Mouse (Mus musculus) yolk sac, embryonic 10.5 days (tissue): Measurements from ENCODE around the gene Dnal4.
A peak's percentile ranks its signal among the peaks of the same experiment; 100 is the strongest.

Source experiments
- DNase-seq: peaks from one replicate; pipeline ENCODE4 v3.0.0-alpha.2; 2017; ENCODE audit warnings: low spot score

Gene Dnal4

DNA sequence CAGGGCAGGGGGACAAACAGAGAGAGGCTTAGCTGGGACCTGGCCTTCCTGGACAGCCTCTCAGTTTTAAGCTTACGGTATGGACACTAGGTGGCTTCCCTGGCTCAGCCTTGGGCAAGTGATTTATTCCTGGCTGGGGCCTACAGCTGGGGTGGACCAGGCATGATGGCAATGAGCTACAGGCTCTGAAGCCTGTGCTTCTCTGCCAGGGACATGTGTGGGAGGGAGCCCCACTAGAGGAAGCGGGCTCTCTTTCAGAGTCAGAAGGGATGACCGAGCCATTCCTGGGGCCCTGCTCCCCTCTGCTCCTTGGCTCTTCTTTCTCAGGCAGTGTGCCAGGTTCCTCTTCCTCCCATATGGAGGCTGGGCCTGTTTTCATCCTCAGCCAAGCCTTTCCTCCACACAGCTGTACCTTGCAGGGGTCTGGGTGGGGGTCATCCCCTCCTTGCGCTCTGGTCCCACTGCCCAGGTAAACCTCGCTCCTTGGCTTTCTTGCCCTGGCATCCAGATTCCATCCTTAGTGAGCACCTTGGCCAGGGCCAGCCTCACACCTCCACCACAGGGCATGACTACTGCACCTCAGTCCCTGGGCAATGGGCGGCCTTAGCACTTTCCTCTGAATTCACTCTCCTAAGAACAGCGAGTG lies 13.9 kb downstream of the Dnal4 start:
- no peak for DNase-seq

DNA sequence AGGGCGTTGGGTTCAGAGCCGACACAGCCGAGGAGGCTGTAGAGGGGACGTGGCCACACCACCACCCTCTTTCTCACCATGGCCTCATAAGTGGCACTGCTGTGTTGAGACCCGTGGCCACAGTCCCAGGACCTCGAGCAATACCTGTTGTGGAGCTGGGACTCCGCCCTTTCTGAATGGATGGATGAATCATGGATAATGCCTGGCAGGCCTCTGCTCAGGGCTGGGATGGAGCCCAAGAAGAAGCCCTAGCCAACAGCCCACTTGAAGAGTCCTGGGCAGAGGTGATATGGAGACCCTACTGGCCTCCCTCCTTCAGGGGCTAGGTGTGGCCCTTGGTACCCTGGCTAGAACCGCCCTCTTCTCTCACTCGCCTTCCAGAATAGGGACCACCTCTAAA lies 14.6 kb downstream of the Dnal4 start:
- no peak for DNase-seq

DNA sequence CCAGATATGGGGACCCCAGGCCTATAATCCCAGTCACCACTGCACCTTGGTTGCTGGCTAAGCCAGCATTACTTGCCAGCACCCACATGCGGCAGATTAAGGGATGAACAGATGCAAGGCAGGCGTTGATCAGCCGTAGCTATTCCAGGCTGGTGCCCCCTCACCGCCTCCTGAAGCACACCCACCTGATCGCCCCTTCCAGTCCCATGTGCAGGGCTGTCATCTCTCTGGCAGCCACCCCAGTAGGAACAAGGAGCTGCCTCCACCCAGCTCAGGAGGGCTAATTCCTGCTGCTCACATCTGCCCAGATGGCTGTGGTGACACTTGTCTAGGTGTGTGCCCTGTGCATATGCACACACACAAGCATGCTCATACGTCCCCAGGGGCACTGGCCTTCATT lies 16.7 kb downstream of the Dnal4 start:
- DNase-seq = no peak

DNA sequence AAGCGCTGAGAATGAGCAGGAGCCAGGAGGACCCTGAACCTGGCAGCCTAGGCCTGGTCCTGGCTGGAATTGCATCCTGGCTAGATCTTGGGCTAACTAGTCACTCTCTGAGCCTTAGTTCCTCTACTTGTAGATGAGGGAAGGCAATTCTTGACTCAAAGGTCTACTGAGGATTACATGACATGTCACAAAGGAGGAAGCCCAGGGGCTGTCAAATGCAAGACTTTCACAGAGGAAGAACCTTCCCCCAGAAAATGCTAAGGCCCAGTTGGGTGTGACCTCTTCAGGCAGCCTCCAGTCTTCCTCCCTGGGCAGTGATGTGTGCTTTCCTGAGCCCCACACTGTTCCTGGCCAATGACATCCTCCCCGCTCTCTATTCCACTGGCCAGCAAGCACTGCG lies 20.5 kb downstream of the Dnal4 start:
- DNase-seq = no peak

DNA sequence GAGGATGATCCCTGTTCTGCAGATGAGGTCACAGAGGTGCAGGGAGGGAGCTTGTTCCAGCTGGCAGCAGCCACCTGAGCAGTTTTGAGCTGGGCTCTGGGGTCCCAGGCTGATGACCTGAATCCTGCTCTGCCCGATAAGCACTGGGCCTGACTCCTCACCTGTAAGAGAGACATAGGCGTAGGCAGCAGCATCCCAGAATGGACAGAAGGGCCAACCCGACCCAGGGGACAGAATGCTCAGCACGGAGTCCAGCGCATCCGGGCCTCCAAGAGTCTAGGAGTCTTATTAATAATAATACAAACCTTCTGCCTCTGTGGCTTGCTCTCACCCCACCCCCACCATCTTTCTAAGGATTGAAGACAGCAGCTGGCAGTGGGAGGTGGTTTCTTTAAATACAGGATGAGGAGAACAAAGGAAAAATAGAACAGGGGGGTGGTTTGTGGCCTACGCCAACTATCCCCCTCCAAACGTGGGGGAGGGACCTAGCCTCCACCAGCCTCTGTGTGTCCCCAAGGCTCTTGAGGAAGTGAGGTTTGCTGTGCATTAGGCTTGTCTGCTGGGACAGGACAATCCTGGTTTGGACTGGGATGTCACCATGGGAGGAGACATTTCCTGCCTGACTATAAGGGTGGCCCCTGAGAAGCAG lies 21.5 kb downstream of the Dnal4 start:
- DNase-seq = no peak

DNA sequence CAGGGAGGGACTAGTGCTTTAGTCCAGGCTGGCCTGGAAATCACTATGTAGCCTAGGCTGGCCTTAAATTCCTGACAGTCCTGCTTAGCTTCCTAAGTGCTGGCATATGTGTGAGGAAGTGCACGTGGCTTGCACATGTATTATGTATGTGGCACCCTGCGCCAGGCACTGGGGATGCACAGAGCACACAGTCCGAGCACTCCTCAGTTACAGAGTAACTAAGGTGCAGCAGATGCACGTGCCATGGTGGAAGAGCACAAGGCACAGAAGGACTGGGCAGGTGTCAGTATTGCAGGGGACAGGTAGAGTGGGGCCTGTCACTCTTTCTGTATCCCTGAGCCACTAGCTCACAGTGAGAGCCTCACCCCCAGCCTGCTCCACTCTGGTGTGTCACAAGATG lies 22.5 kb downstream of the Dnal4 start:
- DNase-seq = no peak

DNA sequence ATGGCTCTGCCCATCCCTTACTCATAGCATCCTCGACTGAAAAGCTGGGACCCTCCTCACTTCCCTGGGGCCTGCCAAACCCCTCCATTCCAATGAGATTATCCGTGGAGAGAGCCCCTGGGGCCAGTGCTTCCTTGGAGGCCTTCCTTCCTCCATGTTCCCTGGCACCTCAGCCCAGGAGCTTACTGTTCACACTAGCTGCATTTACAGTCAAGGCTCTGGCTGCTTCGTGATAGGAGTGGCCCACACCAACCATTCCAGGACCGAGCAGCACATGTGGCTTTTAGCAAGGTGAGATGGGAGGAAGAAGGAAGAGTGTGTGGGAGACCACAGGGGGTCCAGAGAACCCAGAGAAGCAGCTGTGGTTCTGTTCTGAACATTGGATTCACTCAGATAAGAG lies 23.8 kb downstream of the Dnal4 start:
- no peak for DNase-seq

DNA sequence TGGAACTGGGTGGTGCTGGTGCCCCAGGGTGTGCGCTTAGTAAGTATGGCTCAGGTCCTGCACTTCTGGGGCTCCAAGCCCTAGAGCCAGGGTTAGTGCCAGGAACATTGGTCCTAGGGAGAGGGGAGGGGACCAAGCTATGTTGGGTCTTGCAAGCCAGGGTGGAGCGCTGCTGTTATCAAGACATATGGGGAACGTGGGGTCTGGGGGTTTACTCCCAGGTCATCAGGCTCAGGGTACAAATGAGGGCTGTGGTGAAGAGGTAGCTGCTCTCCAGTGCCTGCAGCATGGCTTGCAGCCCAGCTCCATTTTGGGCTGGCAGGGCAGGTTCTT lies 24.3 kb downstream of the Dnal4 start:
- DNase-seq = no peak

DNA sequence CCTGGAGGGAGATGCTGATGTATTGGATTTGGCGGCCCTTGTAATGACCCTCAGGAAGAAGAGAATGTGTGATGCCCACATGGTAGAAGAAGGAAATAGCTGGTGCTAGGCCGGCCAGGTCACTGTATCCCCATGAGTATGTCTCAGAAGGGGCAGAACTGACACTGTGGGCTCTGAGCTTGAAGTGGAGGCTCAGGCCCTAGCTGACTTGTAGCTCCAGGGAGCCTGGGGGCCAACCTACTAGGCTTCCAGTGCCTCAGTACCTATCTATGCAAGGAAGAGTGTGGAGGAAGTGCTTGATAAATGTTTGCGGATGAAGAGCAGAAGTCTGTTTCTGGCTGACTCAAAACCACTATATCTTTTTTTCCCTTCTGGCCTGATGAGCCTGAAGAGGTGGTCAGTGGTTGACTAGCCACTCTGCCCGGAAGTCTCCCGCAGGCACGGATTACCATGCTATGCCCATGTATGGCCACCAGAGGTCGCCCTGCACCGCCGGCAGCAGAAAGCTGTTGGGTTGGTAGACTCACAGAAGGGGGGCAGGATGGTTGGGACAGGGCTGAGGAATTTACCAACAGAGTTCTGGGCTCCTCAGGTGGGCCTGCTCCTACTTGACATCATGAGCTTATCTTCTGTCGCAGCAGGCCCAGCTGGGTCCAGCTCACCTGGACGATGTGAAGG lies 24.8 kb downstream of the Dnal4 start:
- DNase-seq = peak; percentile 41

DNA sequence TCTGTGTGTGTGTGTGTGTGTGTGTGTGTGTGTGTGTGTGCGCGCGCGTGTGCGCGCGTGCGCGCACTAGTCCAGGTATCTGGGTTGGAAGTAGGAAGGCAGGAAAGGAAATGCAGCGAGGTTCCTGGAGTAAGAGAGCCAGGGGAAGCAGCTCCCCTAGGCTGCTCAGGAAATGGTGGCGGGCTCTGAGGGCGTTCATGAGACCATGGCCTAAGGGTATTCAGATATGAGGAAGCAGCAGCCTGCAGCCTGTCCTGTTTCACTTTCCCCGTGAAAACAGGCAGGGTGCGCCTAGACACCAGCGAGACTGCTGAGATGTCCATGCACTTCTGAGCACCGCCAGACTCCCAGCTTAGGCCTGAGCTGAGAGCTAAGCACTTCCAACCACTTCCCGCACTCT lies 25.9 kb downstream of the Dnal4 start:
- DNase-seq = no peak

DNA sequence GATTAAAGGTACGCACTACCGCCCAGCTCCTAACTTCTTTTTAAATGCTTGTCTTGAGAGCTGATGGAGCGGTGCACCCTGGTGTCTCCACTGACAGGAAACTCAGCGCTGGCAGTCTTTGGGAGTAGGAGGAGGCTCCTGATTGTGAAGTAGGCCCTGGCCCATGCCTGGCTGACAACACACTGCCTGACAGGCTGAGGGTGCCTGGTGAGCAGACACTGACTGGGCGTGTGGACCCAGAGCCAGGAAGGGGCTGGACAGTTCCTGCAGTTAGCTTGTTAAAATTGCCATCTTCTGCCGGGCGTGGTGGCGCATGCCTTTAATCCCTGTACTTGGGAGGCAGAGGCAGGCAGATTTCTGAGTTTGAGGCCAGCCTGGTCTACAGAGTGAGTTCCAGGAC lies 27.4 kb downstream of the Dnal4 start:
- DNase-seq = no peak

DNA sequence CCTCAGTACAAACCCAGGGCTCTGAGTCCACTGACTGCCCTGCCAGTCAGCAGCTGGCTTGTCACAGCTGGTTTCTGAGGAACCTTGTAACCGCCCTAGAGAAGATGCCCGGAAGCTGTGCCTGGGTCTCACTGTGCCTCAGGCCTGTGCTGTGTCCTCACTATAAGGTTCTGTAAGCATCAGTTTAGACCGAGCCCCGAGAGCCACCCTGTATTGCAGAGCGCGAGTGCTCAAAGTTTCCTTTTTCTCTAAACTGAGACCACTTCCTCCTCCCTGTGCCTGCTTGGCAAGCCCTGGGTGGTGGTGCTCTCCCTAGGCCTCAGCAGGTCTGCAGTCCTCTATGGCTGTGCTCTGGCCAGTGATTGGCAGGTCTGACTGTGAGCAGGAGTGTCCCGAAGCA lies 28.5 kb downstream of the Dnal4 start:
- no peak for DNase-seq

DNA sequence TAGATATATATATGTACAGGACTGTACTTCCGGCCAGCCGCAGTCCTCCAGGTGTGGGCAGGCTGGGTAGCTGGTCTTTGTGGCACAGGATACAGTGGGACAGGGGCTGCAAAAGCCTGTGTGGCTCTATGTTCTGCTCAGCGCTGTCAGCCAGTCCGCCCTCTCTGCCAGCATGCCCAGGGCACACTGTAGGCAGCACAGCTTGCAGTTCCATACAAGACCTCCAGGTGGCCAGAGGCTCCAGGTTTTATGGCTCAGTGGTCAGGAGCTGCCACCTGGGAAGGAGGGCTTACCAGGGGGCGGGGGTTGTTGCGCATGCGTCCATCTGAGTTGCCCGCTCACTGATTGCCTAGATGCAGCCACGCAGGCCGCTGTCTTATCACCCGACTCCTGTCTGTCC lies 29.7 kb downstream of the Dnal4 start:
- no peak for DNase-seq

DNA sequence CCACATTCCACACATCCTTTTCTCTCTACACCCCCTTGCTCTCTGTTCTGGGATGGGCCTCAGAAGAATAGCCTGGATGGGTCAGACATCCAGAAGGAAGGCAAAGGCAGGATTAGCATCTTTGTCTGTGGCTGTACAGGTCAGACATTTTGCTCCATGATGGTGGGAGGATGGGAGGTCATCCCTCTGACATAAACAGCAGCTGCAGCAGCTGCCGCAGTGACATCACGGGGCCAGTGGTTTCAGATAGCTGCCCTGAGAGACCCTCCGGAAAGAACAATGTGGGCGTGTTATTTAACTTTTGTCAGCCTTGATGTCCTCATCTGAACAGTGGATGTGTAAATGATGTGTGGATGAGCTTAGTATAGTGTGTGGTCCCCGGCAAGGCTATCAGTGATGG lies 31.8 kb downstream of the Dnal4 start:
- DNase-seq = no peak

DNA sequence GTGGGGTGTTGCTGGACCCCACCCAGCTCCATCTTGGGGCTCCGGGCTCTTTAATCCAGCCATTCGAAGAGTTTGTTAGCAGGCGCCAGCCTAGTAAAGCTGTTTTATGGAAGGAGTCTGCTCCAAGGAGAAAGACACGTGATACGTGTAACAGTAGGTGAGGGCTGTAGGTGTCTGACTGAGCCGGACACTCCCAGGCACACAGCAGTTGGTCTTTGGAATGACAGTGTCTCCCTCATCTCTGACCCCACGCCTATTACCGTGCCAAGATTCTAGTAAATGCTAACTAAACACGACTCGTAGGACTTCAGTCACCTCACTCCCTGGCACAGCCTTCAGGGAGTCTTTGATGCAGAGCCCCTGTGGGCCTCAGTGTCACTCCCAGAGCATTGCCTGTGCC lies 32.3 kb downstream of the Dnal4 start:
- no peak for DNase-seq

DNA sequence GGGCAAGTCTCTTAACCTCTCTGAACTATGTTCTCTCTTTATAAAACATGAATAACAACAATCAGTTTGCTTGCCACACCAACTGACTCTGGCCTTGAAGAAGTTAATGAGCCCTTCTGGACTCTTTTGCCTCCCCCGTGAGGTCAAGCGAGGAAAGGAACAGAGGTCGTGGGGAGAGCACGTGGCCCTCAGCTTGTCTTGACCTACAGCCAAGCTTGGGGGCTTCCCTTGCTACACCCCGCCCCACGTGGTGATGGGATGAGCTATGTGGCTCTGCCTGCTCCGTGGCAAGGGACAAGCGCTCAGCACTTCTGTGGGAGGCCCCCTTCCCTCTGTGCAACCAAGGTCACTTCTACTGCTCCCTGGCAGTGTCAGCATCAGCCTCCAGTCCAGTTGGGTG lies 32.9 kb downstream of the Dnal4 start:
- DNase-seq = no peak

DNA sequence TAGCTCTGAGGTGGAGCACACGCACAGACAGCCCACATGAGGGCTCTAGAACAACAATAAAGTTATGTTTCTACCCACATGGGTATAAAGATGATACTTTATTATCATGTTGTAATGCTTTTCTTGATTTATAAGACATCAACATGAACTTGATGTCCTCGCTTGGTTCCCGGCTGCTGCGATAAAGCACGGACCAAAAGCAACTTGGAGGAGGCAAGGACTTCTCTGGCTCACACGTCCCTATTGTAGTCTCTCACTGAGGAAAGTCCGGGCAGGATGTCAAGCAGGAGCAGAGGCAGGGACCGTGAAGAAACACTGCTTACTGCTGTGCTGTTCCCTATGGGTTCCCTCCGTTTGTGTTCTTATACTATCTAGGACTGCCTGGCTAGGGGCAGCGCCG lies 33.6 kb downstream of the Dnal4 start:
- no peak for DNase-seq

DNA sequence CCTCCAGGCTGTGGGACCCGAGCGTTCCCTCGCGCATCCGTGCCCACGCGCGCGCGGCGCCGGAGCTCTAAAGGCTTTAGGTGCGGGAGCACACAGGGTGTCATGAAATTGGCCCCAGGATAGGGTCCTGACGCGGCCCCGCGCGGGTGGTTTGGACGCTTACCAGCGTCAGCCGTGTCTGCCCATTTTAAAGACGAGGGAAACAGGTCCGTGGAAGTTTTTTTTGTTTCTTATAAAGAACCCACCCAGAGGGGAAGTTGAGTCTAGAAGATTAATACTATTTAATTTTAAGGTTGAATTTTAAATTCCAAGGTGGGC lies 35.0 kb downstream of the Dnal4 start:
- no peak for DNase-seq

DNA sequence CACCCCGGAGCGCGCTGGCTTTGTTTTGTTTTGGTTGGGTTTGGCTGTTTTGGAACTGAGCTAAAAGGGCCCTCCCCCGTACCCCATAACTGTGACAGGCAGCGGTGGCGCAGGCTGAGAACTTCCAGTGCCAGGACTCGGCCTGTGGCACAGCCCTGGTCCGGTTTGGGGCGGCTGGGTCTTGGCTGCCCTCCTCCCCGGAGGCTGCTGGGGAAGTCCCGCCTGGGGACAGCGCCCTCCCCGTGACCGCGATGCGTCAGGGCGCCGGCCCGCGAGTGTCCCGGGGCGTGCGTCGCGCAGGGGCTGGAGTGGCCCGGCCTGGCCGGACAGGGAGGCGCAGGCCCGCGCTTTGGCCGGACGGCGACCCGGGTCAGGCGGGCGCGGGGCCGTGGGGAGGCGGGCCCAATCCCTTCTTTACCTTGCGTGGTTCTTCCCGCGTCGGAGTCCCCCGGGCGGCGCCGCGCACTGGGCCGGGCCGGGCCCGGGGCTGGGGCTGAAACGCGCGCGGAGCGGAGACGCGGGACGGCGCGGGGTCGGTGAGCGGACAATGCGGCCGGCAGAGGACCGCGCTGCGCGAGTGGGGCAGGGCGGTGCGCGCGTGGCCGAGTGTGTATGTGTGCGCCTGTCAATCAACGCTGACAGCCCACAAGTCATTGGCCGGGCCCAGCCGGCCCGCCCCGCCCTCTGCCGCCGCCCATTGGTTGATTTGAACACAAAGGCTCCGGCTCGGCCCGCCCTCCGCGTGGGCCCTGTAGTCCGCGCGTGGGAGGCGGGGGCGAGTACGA lies 35.5 kb downstream of the Dnal4 start, which contains the start of gene Sun2:
TSS of gene Sun2 (minus strand) at position 616 of the 785 bp plus-strand sequence.
- DNase-seq = peak; percentile 85

DNA sequence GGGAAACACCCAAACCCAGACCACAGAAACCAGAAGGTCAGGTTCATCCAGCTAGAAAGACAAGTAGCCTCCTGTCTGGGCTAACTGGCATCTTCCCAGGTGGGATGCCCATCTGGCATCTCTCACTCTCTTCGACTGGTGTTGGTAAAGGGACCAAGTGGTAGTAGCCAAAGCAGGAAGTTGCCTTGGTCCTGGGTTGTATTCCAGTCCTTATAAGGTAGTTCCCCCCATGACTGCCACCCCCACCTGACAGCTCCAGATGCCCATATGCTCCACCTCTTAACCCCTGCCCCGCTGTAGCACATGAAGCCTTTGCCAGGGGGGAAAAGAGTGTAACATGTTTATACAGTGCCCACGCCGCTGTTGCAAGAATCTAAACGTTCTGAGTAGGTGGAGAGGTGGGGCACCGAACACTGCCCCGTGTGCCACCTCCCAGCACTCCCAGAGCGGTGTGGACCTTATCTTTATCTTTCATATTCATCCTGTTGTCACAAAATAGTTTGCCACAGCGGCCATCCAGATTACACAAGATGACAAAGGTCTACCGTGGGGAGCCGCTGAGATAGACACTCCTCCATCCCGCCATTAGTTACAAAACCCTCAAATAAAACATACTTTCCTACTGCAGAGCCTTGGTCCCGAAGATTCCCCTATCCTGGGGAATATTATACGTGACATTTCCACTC lies 36.3 kb downstream of the Dnal4 start:
- DNase-seq = no peak

DNA sequence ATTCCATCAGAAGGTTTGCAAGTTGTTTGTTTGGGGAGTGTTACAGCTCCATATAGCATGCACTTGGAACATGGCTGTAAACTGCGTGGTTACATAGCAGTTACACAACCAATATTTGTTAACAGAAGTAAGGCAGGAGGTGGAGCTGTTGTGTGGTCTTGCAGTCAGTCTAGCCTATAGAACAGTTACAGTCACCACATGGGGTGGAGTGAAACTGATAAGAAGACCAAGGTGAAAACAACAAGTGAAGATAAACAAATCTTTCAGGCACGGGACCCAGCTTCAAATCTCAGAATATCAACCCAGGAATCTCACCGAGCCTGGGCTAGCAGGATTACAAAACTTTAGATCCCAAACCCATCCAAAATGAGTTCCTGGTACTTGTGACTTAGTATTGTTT lies 36.9 kb downstream of the Dnal4 start:
- DNase-seq = no peak

DNA sequence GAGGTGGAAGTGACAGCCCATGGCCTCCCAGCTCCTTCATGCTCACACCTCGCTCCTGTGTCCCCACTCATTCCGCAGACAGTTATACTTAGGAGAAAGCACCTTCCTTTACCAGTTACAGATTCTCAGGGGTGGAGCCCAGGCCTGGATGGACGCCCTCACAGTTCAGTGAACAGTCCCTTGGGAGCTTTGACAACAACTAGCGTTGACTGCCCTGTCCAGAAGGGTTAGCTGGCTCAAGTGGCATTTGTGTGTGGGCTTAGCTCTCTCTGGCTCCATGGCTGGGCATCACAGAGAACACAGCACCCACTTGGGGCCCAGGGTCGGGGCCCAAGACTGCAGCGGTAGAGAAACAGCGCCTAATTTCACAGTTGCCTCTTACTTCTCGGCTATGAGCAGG lies 43.3 kb downstream of the Dnal4 start:
- DNase-seq = no peak

DNA sequence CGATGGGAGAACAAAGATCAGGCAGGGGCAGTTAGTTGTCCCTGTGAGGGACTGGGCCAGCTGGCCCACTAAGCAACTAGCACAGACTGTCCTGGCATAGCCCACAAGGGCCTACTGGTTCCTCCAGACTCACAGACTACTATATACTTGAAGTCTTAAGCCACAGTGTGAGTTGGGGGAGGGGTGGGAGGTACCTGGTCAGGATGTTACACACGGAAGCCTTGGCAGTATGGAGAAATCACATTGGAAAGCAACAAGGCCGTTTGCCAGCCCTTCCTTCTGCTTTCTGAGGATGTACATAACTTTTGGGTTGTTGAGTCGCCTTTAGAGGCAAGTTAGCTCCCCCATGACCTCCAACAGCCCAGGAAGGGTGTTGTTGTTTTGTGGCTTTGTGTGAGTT lies 44.0 kb downstream of the Dnal4 start:
- DNase-seq = no peak
